Comparison of ENCODE assay signal across 1 mouse cellular context in genomic region chr11:109472821-109473170, GRCm38 (mm10).
TF ChIP-seq lines count a peak whose summit lies in the region.

No protein-coding gene starts in this region.

TF ChIP-seq in CH12.LX, 34 proteins besides CTCF, POLR2A, EP300 and RAD21 (continued from another document):
- TF ChIP-seq TBP (conservative IDR thresholded peaks at IDR 0.05; ENCODE audit: low read depth, low read length): 0 out of 2 replicates have a peak, but pooled peaks have one; percentile 42
